Mouse (Mus musculus): ENCODE results near the gene Sit1.

Sit1 gene

DNA sequence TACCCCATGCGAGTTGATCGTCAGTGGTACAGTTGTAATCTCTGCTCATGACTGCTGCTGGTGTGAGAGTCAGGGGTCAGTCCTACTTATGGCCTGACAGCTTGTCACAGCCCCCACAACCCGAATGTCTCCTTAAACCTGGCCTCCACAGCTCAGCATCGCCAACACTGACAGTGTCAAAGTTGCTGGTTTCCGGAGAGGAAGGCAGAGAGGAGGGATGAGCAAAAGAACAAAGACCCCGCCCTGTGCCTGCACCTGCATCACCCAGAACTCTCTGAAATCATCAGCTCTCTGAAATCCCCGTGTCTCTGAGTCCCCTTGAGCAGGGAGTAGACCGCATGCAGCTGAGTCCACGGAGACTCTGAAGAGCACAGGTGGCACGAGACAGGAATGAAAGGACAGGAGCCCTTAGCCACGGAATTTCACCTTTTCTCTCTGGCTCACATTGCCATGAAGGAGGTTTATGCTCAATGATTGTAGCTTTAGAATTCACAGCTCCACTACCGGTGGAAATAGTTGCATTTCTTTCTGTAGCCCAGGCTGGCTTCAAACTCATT is at the start of gene Sit1:
Gene Sit1, minus strand, starts transcription at position 200 of the 557 bp plus-strand sequence.
- DNase-seq (ENCODE audit: low read depth, low spot score): no peak

DNA sequence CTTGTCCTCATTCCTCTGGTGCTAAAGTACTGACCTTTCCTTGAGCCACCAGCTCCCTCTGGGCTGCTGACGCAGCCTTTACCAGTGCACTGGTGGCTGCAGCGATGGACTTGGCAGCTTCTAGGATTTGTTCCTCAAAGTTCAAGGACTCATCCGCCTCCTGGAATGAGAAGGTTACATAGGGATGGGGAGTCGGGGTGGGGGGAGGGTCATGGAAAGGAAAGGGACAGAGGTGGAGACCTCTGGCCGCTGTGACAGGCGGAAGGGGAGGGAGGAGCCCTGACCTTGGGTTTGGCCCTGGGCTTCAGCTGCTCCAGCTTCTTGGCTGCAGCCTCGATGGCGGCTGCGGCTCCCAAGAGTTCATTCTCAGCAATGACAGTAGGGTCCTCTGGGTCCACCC is 49.7 kb upstream of the Sit1 start:
- no peak for DNase-seq (ENCODE audit: low read depth, low spot score)

DNA sequence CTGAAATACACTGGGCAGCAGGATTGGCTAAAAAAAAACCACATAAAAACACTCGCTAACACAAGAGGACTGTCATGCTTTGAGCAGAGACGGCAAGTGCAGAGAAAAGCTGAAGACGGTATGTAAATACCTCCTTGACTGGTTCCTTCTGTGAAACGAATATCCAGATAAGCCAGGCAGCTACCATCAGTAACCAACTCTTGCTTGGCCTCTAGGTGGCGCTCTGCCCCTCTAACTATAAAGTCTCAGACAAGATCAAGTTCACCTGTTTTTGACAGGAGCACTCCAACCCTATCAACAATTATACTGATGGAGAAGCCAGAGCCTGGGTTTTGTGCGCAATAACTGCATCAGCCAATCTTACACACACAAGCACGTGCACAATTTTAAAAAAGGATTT is 47.0 kb upstream of the Sit1 start:
- DNase-seq (ENCODE audit: low read depth, low spot score): peak; percentile 83

DNA sequence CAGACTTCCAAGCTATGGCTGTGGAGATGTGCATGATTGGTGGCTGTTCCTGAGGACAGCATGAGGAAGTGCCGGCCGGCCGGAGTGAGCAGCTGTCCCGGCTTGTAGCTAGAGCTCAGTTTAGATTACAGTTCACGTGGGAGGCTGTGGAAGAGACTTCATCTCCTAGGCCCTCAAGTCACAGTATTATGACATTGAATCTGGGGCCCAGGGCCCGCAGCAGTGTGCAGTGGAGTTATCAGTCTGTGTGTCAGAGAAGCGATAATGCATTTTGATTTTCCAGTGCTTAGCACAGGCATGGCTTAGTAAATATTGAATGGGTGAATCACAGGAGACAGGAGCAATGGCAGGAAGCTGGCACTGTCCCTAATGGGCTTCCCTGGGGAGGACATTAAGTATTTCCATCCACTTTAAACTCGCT is 46.6 kb upstream of the Sit1 start:
- peak; percentile 40 for DNase-seq (ENCODE audit: low read depth, low spot score)

- peak; percentile 30 for DNase-seq (ENCODE audit: low read depth, low spot score)
Observed at GRCm38 (mm10) chr4:43528487-43528886, 45.0 kb upstream of the Sit1 start.

DNA sequence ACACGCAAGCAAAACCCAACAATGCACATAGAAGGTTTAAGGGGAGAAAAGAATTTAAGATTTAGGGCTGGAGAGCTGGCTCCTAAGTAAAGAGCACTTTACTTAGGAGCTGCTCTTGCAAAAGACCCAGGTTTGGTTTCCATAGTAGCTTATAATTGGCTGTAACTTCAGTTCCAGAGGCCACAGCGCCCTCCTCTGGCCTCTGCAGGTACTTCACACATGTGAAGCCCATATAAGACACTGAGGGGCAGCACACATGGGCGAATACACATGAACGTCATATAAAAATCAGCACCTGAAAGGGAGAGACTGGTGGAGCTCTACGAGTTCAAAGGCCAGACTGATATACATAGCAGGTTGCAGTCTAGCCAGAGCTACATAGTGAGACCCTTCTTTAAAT is 44.3 kb upstream of the Sit1 start:
- DNase-seq (ENCODE audit: low read depth, low spot score): peak; percentile 32

- DNase-seq (ENCODE audit: low read depth, low spot score): peak; percentile 88
Observed at GRCm38 (mm10) chr4:43519956-43520355, 36.4 kb upstream of the Sit1 start.

DNA sequence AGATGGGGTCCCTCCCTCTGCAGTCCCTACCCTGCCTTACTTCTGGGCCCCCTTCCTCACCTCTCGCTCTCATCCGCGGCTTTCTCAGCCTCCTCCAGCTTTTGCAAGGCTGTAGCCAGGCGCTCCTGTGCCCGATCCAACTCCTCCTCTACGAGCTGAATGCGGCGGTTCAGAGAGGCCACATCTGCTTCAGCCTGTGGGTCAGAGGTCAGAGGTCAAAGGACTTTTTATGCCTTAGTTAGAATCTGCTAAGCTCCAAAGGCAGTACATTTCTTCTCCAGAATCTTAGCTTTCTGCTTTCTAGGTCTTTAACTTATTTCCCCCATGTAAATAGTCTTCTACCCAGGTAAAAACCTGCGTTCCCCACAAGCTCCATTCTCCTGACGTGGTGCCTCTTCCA is 36.0 kb upstream of the Sit1 start:
- no peak for DNase-seq (ENCODE audit: low read depth, low spot score)

DNA sequence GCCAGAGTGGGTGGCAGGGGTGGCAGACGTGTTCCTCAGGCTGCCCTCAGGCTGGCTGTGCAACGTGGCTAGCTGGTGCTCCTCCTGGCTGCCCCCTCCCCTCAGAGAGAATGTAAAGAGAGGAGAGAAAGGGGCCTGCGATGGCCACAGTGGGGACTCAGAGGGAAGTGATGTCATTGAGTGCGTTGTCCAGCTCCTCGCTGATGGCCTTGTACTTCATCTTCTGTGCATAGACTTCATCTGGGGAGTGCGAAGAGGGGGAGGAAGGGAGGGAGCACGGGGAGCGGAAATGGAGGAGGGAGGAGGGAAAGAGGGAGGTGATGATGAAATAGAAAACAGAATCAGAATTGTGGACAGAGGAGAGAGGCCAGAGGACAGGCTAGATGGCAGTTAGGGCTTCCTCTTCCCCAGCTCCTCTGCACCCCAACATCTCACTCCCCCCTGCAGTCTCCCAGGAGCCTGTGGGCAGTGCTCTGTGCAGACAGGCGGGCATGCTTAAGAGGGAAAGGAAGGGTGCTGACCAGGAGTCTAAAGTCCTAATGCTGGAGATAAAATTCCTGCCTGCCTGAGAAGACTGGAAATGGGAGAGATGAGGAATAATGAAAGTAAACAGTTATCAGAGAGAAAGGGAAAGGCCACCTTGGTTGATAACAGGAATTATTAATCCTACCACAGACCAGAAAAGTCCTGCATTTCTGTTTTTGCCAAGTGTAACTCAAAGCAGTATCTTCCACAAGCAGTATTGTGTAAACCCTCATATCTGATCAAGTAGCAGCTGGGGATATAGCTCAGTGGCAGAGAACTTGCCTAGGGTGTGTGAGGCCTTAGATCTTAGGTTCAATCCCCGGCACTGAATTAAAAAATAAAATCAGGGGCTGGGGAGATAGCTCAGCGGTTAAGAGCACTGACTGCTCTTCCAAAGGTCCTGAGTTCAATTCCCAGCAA is 32.5 kb upstream of the Sit1 start:
- no peak for DNase-seq (ENCODE audit: low read depth, low spot score)

DNA sequence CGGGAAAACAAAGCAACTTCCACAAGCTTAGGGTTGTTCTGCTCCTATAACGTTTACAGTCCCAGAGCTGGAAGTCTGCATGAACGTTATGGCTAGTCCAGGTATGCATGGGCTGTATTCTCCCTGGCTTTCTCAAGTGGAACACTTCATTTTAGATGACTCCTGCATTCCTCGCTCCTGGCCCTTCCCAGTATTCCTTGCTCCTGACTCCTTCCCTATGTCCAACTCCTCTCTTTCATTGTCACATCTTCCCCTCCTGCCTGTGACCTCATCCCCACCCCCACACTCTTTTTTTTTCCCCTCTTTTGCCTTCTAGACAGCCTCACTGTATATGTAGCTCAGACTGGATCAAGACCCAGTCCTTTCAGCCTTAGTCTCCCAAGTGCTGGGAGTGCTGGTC is 30.3 kb upstream of the Sit1 start:
- DNase-seq (ENCODE audit: low read depth, low spot score): no peak

GRCm38 (mm10) chr4:43513300-43513699 is 29.8 kb upstream of the Sit1 start:
- DNase-seq (ENCODE audit: low read depth, low spot score): no peak

GRCm38 (mm10) chr4:43512653-43513052 is 29.1 kb upstream of the Sit1 start:
- DNase-seq (ENCODE audit: low read depth, low spot score): no peak

DNA sequence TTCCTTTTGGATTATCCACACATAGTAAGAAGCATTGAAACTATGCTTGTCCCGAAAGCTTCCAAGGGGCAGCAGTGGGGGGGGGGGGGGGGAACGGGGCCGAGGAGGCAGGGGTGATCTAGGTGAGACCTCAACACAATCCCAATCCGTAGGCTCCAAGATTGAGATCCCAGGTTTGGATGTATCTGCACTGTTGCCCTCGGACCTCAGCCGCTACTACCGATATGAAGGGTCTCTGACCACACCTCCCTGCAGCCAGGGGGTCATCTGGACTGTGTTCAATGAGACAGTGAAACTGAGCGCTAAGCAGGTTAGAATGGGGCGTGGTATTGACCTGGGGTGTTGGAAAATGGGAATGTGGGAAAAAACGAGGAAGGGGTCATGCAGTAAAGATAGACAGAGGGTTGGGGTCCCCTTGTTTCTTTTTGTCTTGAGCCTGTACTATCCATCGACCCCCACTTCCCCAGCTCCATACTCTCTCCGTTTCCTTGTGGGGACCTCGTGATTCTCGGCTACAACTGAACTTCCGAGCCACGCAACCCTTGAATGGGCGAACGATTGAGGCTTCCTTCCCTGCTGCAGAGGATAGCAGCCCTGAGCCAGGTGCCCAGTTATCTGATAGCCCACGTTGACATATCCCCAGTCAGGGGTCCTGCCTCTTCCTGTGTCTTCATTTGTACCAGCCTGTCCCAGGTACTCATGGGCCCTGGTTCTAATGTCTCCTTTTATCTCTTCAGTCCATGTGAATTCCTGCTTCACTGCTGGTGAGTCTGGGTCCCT is 28.3 kb upstream of the Sit1 start:
- DNase-seq (ENCODE audit: low read depth, low spot score): no peak

GRCm38 (mm10) chr4:43509109-43509508 is 25.6 kb upstream of the Sit1 start:
- no peak for DNase-seq (ENCODE audit: low read depth, low spot score)

- no peak for DNase-seq (ENCODE audit: low read depth, low spot score)
Observed at GRCm38 (mm10) chr4:43508666-43508997, 25.1 kb upstream of the Sit1 start.

- no peak for DNase-seq (ENCODE audit: low read depth, low spot score)
Observed at GRCm38 (mm10) chr4:43507938-43508665, 24.6 kb upstream of the Sit1 start.

GRCm38 (mm10) chr4:43506536-43507185 is 23.1 kb upstream of the Sit1 start, which contains the start of gene Car9:
Gene Car9 (plus strand): TSS chr4:43506966.
- DNase-seq (ENCODE audit: low read depth, low spot score): no peak

DNA sequence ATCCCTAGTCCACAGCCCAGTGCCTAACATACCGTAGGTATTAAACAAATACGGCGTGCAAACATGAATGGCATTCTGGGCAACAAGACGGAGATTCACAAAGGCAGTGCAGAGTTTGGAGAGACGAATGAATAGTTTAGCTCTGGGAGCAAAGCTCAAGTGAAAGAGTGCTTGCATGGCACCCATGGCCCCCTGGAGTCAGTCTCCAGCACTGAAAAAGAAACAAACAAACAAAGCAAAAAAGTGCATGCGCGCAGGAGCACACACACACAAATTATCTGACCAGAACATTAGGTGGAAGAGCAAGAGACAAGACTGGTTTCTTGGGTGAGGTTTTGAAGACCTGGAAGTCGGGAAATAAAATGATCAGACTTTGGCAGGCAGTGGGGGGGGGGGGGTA is 22.5 kb upstream of the Sit1 start:
- DNase-seq (ENCODE audit: low read depth, low spot score): no peak

- DNase-seq (ENCODE audit: low read depth, low spot score): no peak
Observed at GRCm38 (mm10) chr4:43504269-43504668, 20.7 kb upstream of the Sit1 start.

GRCm38 (mm10) chr4:43503506-43503905 is 20.0 kb upstream of the Sit1 start:
- no peak for DNase-seq (ENCODE audit: low read depth, low spot score)

GRCm38 (mm10) chr4:43503041-43503440 is 19.5 kb upstream of the Sit1 start:
- DNase-seq (ENCODE audit: low read depth, low spot score): no peak
